Mouse (Mus musculus) megakaryocyte, adult 5-6 weeks (primary cell): ENCODE measurements at regions not wholly inside any gene's neighbourhood (a gene's known extent, or its start where the extent isn't known, plus 50 kb on each side); places are given as distances from the start of the nearest gene placed in this dataset.

ENCODE experiments used
- ATAC-seq: 2 replicates; pipeline ENCODE4 v1.8.0; 2016; ENCODE audit warnings: mild to moderate bottlenecking, inconsistent platforms; ENCODE audit not compliant: poor library complexity, severe bottlenecking

GRCm38 (mm10) chr1:92386752-92387151, 86.9 kb downstream of the Ndufa10 start:
- ATAC-seq = no peak

DNA sequence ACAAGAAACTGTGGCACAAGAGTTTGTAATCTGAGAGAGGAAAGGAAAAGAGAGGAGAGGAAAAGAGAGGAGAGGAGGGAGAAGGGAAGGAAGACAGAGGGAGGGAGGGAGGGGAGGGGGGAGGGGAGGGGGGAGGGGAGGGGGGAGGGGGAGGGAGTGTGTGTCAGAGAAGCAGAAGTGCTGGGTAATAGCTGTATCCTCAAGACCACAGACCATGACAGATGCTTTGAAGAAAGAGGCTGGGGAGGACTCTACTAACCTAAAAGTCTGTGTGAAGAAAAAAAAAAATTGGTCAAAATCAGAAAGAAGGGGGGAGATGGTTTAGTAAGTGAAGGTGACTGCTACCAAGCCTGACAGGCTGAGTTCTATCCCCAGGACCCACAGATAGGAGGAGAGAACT, 88.7 kb downstream of the Ndufa10 start:
- ATAC-seq = 0 out of 2 replicates have a peak, but pooled peaks have one; percentile 53

- peak; percentile 74 for ATAC-seq
Measured at GRCm38 (mm10) chr1:92383749-92384148, 89.9 kb downstream of the Ndufa10 start.

GRCm38 (mm10) chr1:92379510-92379886, 94.2 kb downstream of the Ndufa10 start:
- no peak for ATAC-seq

DNA sequence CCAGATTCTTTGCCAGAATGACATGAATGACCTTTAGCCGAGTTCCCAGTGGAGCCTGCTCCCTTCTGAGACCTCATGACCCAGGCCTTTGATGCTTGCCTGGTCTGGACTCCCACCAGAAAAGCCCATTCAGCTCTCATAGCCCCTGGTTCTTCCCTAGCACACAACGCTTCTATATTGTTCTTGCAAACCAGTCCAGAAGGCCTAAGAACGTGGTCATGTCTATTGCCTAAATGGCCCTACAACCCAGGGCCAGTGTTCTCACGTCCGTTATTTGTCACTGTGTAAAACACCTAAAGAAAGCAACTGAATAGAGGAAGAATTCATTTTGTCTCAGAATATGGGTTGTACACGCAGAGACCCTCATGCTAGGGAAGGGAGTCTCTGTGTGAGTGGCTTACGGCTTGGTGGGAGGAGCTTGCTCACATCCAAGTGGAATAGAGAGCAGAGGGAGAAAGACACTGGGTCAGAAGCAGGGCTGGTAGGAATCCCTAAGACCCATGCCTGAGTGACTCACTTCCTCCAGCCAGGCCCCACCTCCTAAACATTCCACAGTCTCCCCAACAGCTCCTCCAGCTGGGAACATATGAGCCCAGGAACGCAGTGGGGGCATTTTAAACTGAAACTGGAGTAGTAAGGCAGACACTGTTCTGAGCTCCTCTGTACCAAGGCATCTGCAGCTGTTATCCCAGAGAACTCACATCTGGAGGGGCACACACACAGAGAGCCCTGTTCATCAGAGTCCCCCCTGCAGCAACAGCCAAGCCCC, 94.7 kb downstream of the Ndufa10 start:
- ATAC-seq = no peak

DNA sequence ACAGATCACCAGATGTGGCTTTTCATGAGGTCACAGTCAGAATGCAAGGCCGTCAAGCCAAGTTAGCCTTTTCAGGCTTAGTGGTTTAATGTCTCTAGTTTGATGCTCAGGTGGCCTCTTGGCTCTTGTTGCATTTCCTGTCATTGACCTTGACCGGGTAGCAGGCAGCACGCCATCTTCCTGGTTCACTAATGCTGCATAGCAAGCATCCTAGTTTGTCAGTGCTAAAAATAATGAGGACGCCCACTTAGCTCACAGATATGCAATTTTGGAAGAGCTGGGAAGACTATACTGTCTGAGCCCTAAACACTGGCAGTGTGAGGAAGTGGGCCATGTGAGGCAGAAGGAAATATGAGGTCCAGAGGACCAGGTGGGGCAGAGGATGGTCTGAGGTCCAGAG, 97.2 kb downstream of the Ndufa10 start:
- ATAC-seq = no peak

DNA sequence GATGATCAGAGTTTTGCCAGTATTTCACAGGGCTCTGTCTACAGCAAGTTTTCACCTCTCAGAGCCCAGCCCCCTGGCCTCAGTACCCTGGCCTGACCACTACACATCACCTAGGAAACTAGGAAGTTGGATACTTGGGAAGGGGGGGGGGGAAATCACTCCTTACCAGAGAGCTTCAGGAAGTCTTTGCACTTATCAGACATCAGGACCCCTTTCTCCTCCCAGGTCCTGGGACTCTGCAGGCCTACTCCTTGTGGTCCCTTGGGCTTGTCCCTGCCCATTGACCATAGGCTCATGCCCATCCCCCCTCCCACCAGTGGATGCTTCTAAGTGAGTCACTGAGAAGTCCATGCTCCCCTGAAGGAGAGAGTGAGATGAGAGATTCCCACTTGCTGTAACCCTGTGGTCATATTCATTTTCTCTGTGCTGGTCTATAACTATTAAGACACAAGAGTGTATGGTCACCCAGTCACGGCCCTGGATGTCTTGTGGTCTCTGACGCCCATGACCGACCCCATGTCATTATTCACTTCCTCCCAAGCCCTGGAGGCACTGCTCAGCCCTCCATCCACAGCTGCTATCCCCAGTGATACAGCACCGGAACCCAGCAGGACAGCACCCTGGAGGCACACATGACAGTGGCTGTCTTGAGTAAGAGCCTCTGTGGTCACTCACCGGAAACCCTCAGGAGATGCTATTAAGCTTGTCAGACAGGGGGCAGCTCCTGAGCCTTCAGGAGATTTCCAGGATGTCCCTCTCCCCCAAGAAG, 101.3 kb downstream of the Ndufa10 start:
- ATAC-seq = peak; percentile 95

DNA sequence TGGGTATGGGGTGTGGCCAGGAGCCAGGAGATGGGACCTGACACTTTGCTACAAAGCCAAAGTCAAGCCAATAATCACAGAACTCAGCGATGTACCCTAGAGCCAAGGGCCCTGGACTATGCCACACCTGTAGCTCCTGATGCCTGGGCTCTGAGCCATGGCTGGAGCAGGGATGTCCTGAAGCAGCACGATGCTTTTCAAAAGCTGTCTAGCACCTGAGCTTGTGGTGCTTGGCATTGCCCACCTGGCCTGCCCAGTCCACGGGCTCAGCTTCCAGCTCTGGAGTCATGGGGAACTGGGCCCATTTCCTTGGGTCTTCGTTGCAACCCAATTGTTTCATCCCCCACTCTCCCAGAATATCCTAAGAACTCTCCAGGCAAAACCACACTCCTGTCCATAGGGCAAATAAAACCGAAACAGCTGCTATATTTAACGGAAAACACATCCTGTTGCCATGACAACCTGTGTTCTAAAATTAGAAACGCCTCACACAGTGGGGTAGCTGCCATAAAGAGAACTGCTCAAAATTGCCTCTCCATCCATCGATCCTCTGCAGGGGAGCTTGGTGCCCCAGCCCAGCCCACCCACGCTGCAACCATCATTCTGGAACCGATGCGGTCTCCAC, 102.2 kb downstream of the Ndufa10 start:
- ATAC-seq = no peak

DNA sequence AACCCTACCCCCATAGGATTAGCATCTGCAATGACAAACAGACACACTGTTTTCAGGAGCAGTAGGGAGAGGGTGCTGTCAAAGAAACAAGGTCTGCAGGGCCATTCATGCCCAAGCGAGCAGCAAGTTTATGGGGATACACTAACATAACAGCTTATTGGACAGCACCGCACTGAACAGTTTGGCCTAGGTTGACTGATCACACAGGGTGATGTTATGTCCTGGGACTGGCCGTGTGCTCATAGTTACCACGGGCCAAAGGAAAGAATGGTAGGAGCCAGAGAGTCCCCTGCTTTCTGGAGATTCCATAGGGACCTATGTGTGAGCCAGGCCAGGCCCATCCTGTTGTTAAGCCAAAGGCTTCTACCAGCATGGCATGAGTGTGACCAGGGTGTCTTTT, 102.8 kb downstream of the Ndufa10 start:
- no peak for ATAC-seq

DNA sequence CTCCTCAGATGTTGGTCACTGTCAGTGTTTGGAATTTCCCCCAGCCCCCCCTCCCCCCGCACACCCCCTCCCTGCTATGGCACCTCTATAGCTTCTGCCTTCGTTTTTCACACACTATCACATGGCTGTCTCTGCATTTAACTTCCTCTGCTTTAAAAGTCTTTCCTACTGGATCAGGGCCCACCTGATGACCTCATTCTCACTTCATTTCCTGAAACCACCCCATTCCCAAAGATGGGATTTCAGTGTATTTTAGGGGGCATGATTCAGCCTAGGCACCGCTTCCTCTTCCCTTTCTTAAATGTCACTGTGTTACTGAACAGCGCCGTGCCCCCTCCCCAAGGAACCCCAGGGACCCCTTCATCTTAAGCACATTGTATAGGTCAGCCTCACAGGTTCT, 103.7 kb downstream of the Ndufa10 start:
- no peak for ATAC-seq

DNA sequence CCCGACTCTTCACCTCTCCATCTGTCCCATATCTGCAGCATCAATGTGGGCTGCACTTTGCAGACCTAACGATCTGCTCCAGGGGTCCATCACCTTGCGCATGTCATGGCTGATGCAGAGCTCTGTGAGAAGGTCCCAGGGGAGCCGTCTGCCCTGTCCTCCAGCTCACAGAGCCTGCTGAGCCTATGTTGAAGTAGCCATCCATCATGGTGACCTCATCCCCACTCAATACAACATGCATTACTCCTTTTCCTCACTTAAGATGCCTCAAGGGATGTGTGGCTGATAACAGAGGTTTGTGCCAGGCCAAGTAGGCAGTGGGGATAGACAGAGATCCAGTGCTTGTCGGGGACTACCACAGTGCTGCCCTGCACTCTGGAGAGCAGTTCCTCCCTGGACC, 107.4 kb downstream of the Ndufa10 start:
- ATAC-seq = no peak

DNA sequence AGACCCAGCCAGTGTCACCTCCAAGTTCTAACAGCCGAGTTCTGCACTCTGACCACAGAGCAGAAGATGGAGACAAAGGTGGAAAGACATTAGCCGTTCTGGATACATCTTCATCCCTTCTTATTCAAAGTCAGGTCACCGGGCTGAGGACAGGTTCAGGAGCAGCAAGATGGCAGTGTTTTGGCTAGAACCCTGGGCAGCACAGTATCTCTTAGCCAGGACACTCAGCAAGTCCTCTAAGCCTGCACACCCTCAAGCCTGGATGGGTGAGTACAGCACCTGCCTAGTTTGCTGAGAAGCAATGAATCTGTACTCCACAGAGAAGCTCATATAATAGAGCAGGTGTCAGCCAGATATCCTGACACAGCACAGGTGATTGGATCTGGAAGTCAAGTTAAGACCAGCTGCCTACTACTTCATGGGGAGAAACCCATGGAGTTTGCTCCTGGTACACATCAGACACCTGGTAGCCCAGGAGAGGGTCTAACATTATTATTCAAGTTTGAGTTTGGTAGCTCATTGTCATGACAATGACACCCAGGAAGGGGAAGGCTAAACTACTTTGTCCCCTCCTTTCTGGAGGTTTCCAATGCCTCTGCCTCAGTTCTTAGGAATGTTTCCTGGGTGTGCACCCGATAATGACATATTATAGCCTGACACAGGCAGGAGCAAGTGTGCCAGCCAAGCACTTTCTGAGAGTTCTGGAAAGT, 108.1 kb downstream of the Ndufa10 start:
- no peak for ATAC-seq

DNA sequence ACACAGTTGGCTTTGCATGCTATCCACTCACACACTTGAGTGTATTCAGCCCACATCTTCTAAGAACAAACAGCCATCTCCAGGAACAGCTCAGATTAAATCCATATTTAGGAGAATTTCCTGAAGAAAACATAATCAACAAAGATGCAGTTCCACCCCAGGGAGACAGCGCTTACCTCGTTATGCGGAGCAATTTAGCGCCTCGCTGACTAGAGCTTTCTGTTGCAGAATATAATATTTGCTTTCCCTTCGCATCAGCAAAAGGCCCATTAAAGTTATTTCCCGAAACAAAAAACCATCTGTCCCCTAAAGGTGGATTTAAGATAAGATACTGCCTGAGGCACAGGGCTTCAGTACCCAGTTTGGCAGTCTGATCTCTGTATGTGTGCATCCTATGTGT, 112.0 kb downstream of the Ndufa10 start:
- ATAC-seq = no peak

DNA sequence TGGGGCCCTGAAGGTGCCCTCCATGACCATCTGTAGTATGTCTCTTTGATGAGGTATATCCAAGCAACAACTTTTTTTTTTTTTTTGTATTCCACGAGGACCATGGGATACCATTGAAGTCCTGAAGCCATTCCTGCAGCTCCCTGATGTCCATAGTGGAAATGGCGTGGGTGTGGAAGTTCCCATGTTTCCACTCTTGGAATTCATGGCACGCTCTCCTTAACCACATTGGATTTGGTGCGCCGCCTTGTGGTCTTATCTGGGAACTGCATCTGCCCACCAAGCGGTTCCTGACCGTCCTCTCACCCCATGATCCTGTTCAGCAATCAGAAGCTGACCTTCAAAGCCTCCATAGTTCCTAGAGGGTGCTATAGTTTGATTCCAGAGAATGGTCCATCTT, 113.4 kb downstream of the Ndufa10 start:
- peak; percentile 62 for ATAC-seq

DNA sequence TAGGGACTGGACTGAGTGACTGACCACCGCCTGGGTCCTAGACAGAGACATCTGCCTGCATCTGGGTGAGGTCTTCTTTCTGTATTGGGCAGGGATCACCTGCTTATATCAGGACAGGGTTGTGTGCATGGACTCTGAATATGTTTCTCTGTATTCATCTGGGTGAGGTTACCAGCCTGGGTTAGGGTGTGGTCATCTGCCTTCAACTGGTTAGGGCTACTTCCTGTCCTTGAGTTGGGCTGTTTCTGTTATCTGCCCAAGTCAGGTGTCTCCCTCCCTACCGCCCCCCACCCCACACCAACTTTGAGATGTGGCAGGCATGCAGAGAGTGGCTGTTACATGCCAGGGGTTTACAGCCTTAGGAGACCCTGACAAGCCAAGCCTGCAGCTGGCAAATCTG, 114.2 kb downstream of the Ndufa10 start:
- no peak for ATAC-seq

- no peak for ATAC-seq
Measured at GRCm38 (mm10) chr1:92358758-92359287, 114.8 kb downstream of the Ndufa10 start.

DNA sequence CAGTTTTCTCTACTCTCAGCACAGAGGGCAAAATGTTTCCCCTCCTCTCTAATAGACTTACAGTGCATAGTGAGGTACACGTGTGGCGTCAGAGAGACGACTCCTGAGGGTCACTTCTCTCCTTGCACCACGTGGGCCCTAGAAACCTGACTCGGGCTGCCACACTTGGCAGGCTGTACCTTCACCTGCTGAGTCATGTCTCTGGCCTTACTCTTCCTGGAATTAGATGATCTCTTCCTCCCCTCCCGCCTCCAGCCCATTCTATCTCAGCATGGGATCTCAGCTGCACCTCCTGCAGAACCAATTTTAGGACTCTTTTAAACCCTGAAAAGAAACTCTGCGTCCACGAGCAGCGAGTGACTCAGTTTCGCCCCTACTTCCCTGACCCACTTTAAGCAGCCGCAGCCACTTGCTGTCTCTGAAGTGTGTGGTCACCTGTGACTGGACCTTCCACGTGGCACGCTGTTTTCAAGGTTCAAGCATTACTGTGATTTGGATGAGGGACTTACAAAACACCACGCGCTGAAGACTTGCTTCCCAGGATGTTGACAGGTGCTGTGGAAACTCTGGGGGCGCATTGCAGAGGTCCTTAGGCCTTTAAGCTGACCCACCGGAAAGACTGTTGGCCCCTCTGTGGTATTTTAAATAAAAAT, 125.2 kb downstream of the Ndufa10 start:
- ATAC-seq = no peak

- ATAC-seq = no peak
Measured at GRCm38 (mm10) chr1:92347656-92348055, 126.0 kb downstream of the Ndufa10 start.

GRCm38 (mm10) chr1:92343768-92344167, 129.9 kb downstream of the Ndufa10 start:
- ATAC-seq = no peak

- no peak for ATAC-seq
Measured at GRCm38 (mm10) chr1:92343161-92343598, 130.5 kb downstream of the Ndufa10 start.
